Mouse (Mus musculus) small intestine, adult 2 months (tissue): Measurements from ENCODE around the gene Znrd1.

ENCODE experiments used
- CTCF ChIP-seq: fragments of 200-500 bp; IDR thresholded peaks from 2 replicates; pipeline ENCODE4 v1.5.1; 2012; ENCODE audit warnings: low read depth, mild to moderate bottlenecking, control low read depth, inconsistent platforms, low read length, moderate library complexity, mixed read lengths; ENCODE audit not compliant: insufficient replicate concordance, insufficient read length; ENCODE audit errors: extremely low read depth
- POLR2A ChIP-seq: fragments of 200-500 bp; IDR thresholded peaks from 2 replicates; pipeline ENCODE4 v1.6.1; 2012; ENCODE audit warnings: low read depth, mild to moderate bottlenecking, control low read depth, inconsistent platforms, low read length, moderate library complexity

DNA sequence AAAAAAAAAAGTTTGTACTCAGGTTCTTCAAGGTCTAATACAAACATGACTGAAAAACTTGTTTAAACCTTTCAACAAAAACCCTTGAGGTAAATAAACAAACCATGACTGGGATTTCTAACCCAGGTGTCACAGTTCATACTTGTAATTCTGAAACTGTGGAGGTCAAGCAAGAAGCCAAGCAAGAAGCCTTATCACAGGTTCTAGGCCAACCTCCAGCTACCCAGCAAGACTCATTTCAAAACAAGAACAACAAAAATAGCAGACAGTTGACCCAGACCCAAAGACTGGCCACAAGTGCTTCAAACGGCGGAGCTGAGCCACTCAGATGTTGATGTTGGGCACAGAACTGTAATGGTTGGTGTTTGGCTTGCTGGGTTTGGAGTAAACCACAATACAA is 36.2 kb upstream of the Znrd1 start:
- TF ChIP-seq POLR2A (no peak), CTCF (no peak)
